Mouse (Mus musculus) midbrain, embryonic 16.5 days (tissue): Measurements from ENCODE around the gene Dand5. TPM values are rescaled to one million over a fixed set of nuclear protein-coding genes. Genes with fewer than 3 reads are reported as not detected.

Experiments
- ATAC-seq: fragments of 200-750 bp; cut with Nextera tagmentation; 2 replicates; pipeline ENCODE4 v1.8.0; 2017; ENCODE audit warnings: moderate TSS enrichment
- H3K27ac ChIP-seq: fragments of 300-500 bp; sonication (generic); 2 replicates; pipeline ENCODE4 v1.5.1; 2014; ENCODE audit warnings: mild to moderate bottlenecking, low read length, mixed read lengths
- H3K27me3 ChIP-seq: fragments of 300-500 bp; sonication (generic); 2 replicates; pipeline ENCODE4 v1.6.1; 2014; ENCODE audit warnings: low read depth, low read length, mixed read lengths; ENCODE audit not compliant: control insufficient read depth, insufficient read depth
- H3K36me3 ChIP-seq: fragments of 300-500 bp; sonication (generic); 2 replicates; pipeline ENCODE4 v1.6.1; 2014; ENCODE audit warnings: mild to moderate bottlenecking, low read length, moderate library complexity, mixed read lengths; ENCODE audit not compliant: control insufficient read depth, insufficient read depth
- H3K4me1 ChIP-seq: fragments of 300-500 bp; sonication (generic); 2 replicates; pipeline ENCODE4 v1.6.1; 2014; ENCODE audit warnings: mild to moderate bottlenecking, low read length, mixed read lengths; ENCODE audit not compliant: control insufficient read depth, insufficient read depth
- H3K4me2 ChIP-seq: fragments of 300-500 bp; sonication (generic); 2 replicates; pipeline ENCODE4 v1.6.1; 2014; ENCODE audit warnings: mild to moderate bottlenecking, low read length, mixed read lengths
- H3K4me3 ChIP-seq: fragments of 300-500 bp; sonication (generic); 2 replicates; pipeline ENCODE4 v1.5.1; 2014; ENCODE audit warnings: low read depth, mild to moderate bottlenecking, low read length, moderate library complexity, mixed read lengths
- H3K9ac ChIP-seq: fragments of 300-500 bp; sonication (generic); 2 replicates; pipeline ENCODE4 v1.6.1; 2014; ENCODE audit warnings: low read depth, low read length, mixed read lengths
- H3K9me3 ChIP-seq: fragments of 300-500 bp; sonication (generic); replicated peaks from 2 replicates; pipeline ENCODE4 v1.6.1; 2014; ENCODE audit warnings: mild to moderate bottlenecking, low read length, mixed read lengths; ENCODE audit not compliant: control insufficient read depth, poor library complexity, severe bottlenecking
- WGBS: fragments of 180-500 bp; shearing (Covaris S2); extraction: QIAGEN DNeasy Blood & Tissue Kit; methylation state at CpG from one replicate; pipeline ENCODE4 v1.1.7; 2014; 5-methylcytosine and 5-hydroxymethylcytosine counted together
- polyA plus RNA-seq: library from polyadenylated mRNA; unstranded; fragments of >200 nt; fragmentation: Nextera tagmentation; extraction: Ambion mirVana; gene quantifications from 2 replicates; pipeline ENCODE4 v1.2.1, GENCODE M21; 2015

Dand5 gene
- polyA plus RNA-seq, 1 experiment from 2014 or later, result 12.4 TPM

- 38% methylated on average over 10 of the region's 10 CpGs for WGBS
- Histone ChIP-seq H3K27ac (peak overlapping the region; percentile 77), H3K4me1 (peaks cover 19% of the 10 kb centered on the region), H3K4me2 (no peak overlapping the region; the same call in 1 of the 2 replicates), H3K4me3 (no peak overlapping the region), H3K27me3 (peaks cover 69% of the 10 kb centered on the region), H3K9ac (0 out of 2 replicates have a peak overlapping the region, but pooled peaks have one; percentile 38), H3K9me3 (no peaks in the 10 kb centered on the region), H3K36me3 (no peaks in the 10 kb centered on the region)
- ATAC-seq, result no peak
These were observed 44.6 kb downstream of the Dand5 start for GRCm38 (mm10) chr8:84777899-84778637.

GRCm38 (mm10) chr8:84776569-84776968, 46.1 kb downstream of the Dand5 start:
- Histone ChIP-seq H3K9me3 (no peaks in the 10 kb centered on the region), H3K4me2 (no peak overlapping the region), H3K36me3 (no peaks in the 10 kb centered on the region), H3K4me3 (no peak overlapping the region), H3K9ac (no peak overlapping the region), H3K27ac (peak overlapping the region; percentile 85; the same call in 1 of the 2 replicates), H3K4me1 (peaks cover 29% of the 10 kb centered on the region), H3K27me3 (peaks cover 59% of the 10 kb centered on the region)
- WGBS, result 20% methylated on average over 1 of the region's 1 CpGs
- no peak for ATAC-seq

- Histone ChIP-seq H3K4me2 (peak overlapping the region; percentile 22), H3K36me3 (no peaks in the 10 kb centered on the region), H3K27me3 (peaks cover 60% of the 10 kb centered on the region), H3K4me1 (peaks cover 29% of the 10 kb centered on the region), H3K27ac (peak overlapping the region; percentile 85), H3K9me3 (no peaks in the 10 kb centered on the region), H3K4me3 (no peak overlapping the region), H3K9ac (no peak overlapping the region)
- 7% methylated on average over 7 of the region's 7 CpGs for WGBS
- no peak for ATAC-seq
These were observed 47.0 kb downstream of the Dand5 start for GRCm38 (mm10) chr8:84775621-84776113.

GRCm38 (mm10) chr8:84775105-84775591, 47.5 kb downstream of the Dand5 start:
- no peaks in the 10 kb centered on the region for H3K36me3 ChIP-seq
- no peaks in the 10 kb centered on the region for H3K9me3 ChIP-seq
- ATAC-seq, result peak; percentile 36; the same call in 1 of the 2 replicates
- peaks cover 61% of the 10 kb centered on the region for H3K27me3 ChIP-seq
- H3K4me2 ChIP-seq, result peak overlapping the region; percentile 22
- H3K27ac ChIP-seq, result peak overlapping the region; percentile 85
- H3K4me1 ChIP-seq, result peaks cover 29% of the 10 kb centered on the region
- WGBS, result 8% methylated on average over 13 of the region's 13 CpGs
- peak overlapping the region; percentile 38; the same call in 1 of the 2 replicates for H3K9ac ChIP-seq
- H3K4me3 ChIP-seq, result no peak overlapping the region

GRCm38 (mm10) chr8:84774473-84774911, 48.1 kb downstream of the Dand5 start:
- H3K36me3 ChIP-seq, result no peaks in the 10 kb centered on the region
- H3K27me3 ChIP-seq, result peaks cover 60% of the 10 kb centered on the region
- peaks cover 29% of the 10 kb centered on the region for H3K4me1 ChIP-seq
- H3K27ac ChIP-seq, result peak overlapping the region; percentile 85
- no peak overlapping the region for H3K4me3 ChIP-seq
- H3K9me3 ChIP-seq, result no peaks in the 10 kb centered on the region
- ATAC-seq, result peak; percentile 50; the same call in 1 of the 2 replicates
- WGBS, result 3% methylated on average over 10 of the region's 10 CpGs
- H3K9ac ChIP-seq, result no peak overlapping the region
- H3K4me2 ChIP-seq, result peak overlapping the region; percentile 56

- ATAC-seq, result peak; percentile 85
- H3K9ac ChIP-seq, result 0 out of 2 replicates have a peak overlapping the region, but pooled peaks have one; percentile 31
- H3K4me2 ChIP-seq, result peak overlapping the region; percentile 56
- H3K9me3 ChIP-seq, result no peaks in the 10 kb centered on the region
- peaks cover 29% of the 10 kb centered on the region for H3K4me1 ChIP-seq
- WGBS, result 0% methylated on average over 13 of the region's 19 CpGs
- no peaks in the 10 kb centered on the region for H3K36me3 ChIP-seq
- peak overlapping the region; percentile 36 for H3K4me3 ChIP-seq
- peaks cover 54% of the 10 kb centered on the region for H3K27me3 ChIP-seq
- peak overlapping the region; percentile 85 for H3K27ac ChIP-seq
These were observed 48.8 kb downstream of the Dand5 start for GRCm38 (mm10) chr8:84773833-84774232.

GRCm38 (mm10) chr8:84773304-84773703, 49.3 kb downstream of the Dand5 start:
- Histone ChIP-seq H3K36me3 (no peaks in the 10 kb centered on the region), H3K9ac (no peak overlapping the region), H3K9me3 (no peaks in the 10 kb centered on the region), H3K27ac (peak overlapping the region; percentile 85), H3K4me1 (peaks cover 29% of the 10 kb centered on the region), H3K4me3 (peak overlapping the region; percentile 36), H3K4me2 (peak overlapping the region; percentile 56), H3K27me3 (peaks cover 49% of the 10 kb centered on the region)
- no peak for ATAC-seq
- WGBS, result 4% methylated on average over 9 of the region's 9 CpGs

GRCm38 (mm10) chr8:84772628-84773027, 50.0 kb downstream of the Dand5 start:
- peak overlapping the region; percentile 85 for H3K27ac ChIP-seq
- peaks cover 43% of the 10 kb centered on the region for H3K27me3 ChIP-seq

GRCm38 (mm10) chr8:84771941-84772378, 50.7 kb downstream of the Dand5 start:
- peak overlapping the region; percentile 36 for H3K4me3 ChIP-seq
- H3K27ac ChIP-seq, result peak overlapping the region; percentile 61
- 5% methylated on average over 34 of the region's 34 CpGs for WGBS
- H3K4me1 ChIP-seq, result peaks cover 29% of the 10 kb centered on the region
- no peaks in the 10 kb centered on the region for H3K36me3 ChIP-seq
- H3K9ac ChIP-seq, result peak overlapping the region; percentile 57
- ATAC-seq, result no peak
- H3K27me3 ChIP-seq, result peaks cover 40% of the 10 kb centered on the region
- no peaks in the 10 kb centered on the region for H3K9me3 ChIP-seq
- H3K4me2 ChIP-seq, result peak overlapping the region; percentile 56

More at GRCm38 (mm10) chr8:84772628-84773027, 50.0 kb downstream of the Dand5 start:
- Histone ChIP-seq H3K9ac (no peak overlapping the region; the same call in 1 of the 2 replicates), H3K4me1 (peaks cover 29% of the 10 kb centered on the region), H3K4me2 (peak overlapping the region; percentile 56), H3K36me3 (no peaks in the 10 kb centered on the region), H3K4me3 (peak overlapping the region; percentile 36), H3K9me3 (no peaks in the 10 kb centered on the region)
- WGBS, result 8% methylated on average over 2 of the region's 3 CpGs
- ATAC-seq, result no peak
